In the genomic region with DNA sequence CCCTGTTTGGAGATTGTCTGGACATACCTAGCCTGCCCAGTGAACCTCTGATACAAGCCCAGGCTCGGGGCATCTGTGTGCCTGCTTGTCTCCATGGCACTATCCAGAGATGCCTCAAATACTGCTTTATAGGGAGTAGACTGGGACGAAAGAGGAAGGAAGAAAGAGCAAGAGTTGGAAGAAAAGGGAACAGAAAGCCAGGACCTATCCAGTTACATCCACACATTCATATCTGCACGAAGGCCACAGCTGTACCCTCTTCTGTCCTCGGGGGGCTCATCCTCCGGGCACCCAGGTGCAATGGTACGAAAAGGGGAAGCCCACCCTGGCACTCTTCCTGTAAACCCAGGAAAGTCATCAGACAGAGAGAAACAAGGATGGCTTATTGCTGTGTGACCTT, we compare ENCODE assay signal across 20 mouse cellular contexts.
"Had no signal": no experiment of that assay in that cellular context is flagged by ENCODE, and none has a peak within 500 bp of the region (broad histone marks: within the 10 kb centered on the region; RNA-seq: fewer than 3 reads in every experiment).

No protein-coding gene starts in this region.

- DNase-seq: gastrocnemius, postnatal 14 days; gastrocnemius, postnatal 36 days; heart, adult 18-20 months; heart, postnatal 14 days; heart, postnatal 4 days; layer of hippocampus, adult 9-11 months; layer of hippocampus, postnatal 36 days; left cerebral cortex, postnatal 4 days had no signal

- H3K4me1 ChIP-seq: hindbrain, embryonic 13.5 days; kidney, embryonic 15.5 days; liver, embryonic 12.5 days had no signal

- H3K27me3 ChIP-seq: hindbrain, embryonic 15.5 days; liver, embryonic 12.5 days had no signal

- H3K27ac ChIP-seq: heart, embryonic 13.5 days; heart, embryonic 15.5 days; hindbrain, embryonic 13.5 days; hindbrain, embryonic 15.5 days; hindbrain, postnatal 0 days; kidney, embryonic 15.5 days; kidney, postnatal 0 days; limb, embryonic 13.5 days; limb, embryonic 15.5 days; liver, embryonic 12.5 days had no signal

- ATAC-seq: hindbrain, postnatal 0 days; intestine, embryonic 16.5 days; liver, embryonic 12.5 days had no signal

- H3K9me3 ChIP-seq: heart, embryonic 13.5 days; heart, embryonic 15.5 days; hindbrain, embryonic 13.5 days; hindbrain, embryonic 15.5 days; kidney, embryonic 15.5 days; limb, embryonic 13.5 days; limb, embryonic 15.5 days; liver, embryonic 12.5 days had no signal

- H3K4me3 ChIP-seq: heart, embryonic 13.5 days; heart, embryonic 15.5 days; hindbrain, embryonic 13.5 days; hindbrain, embryonic 15.5 days; kidney, embryonic 15.5 days; limb, embryonic 13.5 days; limb, embryonic 15.5 days; liver, embryonic 12.5 days had no signal

- H3K9ac ChIP-seq: heart, embryonic 13.5 days; heart, embryonic 15.5 days; hindbrain, embryonic 15.5 days; kidney, embryonic 15.5 days; limb, embryonic 13.5 days; limb, embryonic 15.5 days; liver, embryonic 12.5 days had no signal

- H3K36me3 ChIP-seq: heart, embryonic 13.5 days; heart, embryonic 15.5 days; hindbrain, embryonic 13.5 days; hindbrain, embryonic 15.5 days; kidney, embryonic 15.5 days; limb, embryonic 13.5 days; limb, embryonic 15.5 days; liver, embryonic 12.5 days had no signal

- H3K4me2 ChIP-seq: heart, embryonic 11.5 days; heart, embryonic 13.5 days; heart, embryonic 15.5 days; hindbrain, embryonic 13.5 days; hindbrain, embryonic 15.5 days; kidney, embryonic 15.5 days; limb, embryonic 13.5 days; limb, embryonic 15.5 days; liver, embryonic 12.5 days had no signal
